Mouse (Mus musculus) layer of hippocampus, adult 9-10 months (tissue): ENCODE data around the gene Cdkn2aipnl.

Source experiments
- DNase-seq: peaks from one replicate; pipeline ENCODE4 v3.0.0; 2022; ENCODE audit warnings: low spot score

Gene Cdkn2aipnl

GRCm38 (mm10) chr11:52005586-52005985 lies 38.1 kb downstream of the Cdkn2aipnl start:
- no peak for DNase-seq

DNA sequence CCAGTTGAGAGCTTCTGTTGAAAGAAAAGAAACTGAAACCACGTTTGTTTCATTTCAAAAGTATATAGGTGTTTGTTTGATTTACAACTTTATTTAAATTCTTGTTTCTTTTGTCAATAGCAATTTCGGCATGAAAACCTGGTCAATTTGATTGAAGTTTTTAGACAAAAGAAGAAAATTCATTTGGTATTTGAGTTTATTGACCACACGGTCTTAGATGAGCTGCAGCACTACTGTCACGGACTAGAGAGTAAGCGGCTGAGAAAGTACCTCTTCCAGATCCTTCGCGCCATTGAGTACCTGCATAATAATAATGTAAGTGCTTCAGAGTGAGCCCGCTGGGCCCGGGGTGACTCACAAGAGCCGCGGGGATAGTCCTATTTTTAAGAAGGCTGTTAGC lies 43.5 kb downstream of the Cdkn2aipnl start:
- no peak for DNase-seq

GRCm38 (mm10) chr11:52011541-52011940 lies 44.1 kb downstream of the Cdkn2aipnl start:
- no peak for DNase-seq

DNA sequence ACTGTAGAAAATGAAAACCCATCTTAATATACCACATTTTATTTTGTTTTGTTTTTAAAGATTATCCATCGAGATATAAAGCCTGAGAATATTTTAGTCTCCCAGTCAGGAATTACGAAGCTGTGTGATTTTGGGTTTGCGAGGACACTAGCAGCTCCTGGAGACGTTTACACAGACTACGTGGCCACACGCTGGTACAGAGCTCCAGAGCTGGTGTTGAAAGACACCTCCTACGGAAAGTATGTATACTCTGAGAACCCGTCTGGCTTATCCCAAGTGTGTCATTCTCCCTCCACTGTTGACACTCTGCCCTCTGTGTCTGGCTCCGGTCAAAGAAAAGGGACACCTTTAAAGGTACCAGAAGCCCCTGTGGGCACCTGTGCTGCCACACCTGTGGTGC lies 50.8 kb downstream of the Cdkn2aipnl start:
- DNase-seq, result no peak
